8 mouse cellular contexts compared by ENCODE assay signal in genomic region chr1:167929729-167930341, GRCm38 (mm10).
DNase-seq lines count a peak whose midpoint lies in the region; ATAC-seq and TF ChIP-seq lines count a peak whose summit lies in the region.

No protein-coding gene starts in this region.

- TF ChIP-seq CTCF in liver, postnatal 0 days (IDR thresholded peaks at IDR 0.05; ENCODE audit: low read depth), result peak; percentile 19; the same call in 1 of the 2 replicates

- peak; percentile 18 to 27 for DNase-seq in urinary bladder, adult 18-20 months (ENCODE audit: low spot score in 2 of 2)
- DNase-seq in urinary bladder, postnatal 25 days (ENCODE audit: low spot score), result no peak
- DNase-seq in intestine, embryonic 14.5 days (ENCODE audit: low spot score), result peak; percentile 76
- no peak for DNase-seq in liver, postnatal 0 days
- DNase-seq in retina, postnatal 1 day, result peak; percentile 68
- DNase-seq in ovary, adult 18-20 months (ENCODE audit: low spot score), result no peak
- no peak for DNase-seq in right cerebral cortex, postnatal 14 days

- peaks cover 18% of the 10 kb centered on the region for H3K4me1 ChIP-seq in forebrain, embryonic 12.5 days
- no peaks in the 10 kb centered on the region for H3K4me1 ChIP-seq in intestine, embryonic 14.5 days (replicated peaks; ENCODE audit: control insufficient read depth, insufficient read depth, low read length)
- H3K4me1 ChIP-seq in liver, postnatal 0 days (ENCODE audit: insufficient read depth), result no peaks in the 10 kb centered on the region

- no peaks in the 10 kb centered on the region for H3K36me3 ChIP-seq in forebrain, embryonic 12.5 days (replicated peaks)
- H3K36me3 ChIP-seq in intestine, embryonic 14.5 days (ENCODE audit: control insufficient read depth, insufficient read depth, low read length), result no peaks in the 10 kb centered on the region
- H3K36me3 ChIP-seq in liver, postnatal 0 days (replicated peaks; ENCODE audit: insufficient read depth, low read length), result no peaks in the 10 kb centered on the region

- H3K27me3 ChIP-seq in forebrain, embryonic 12.5 days, result peaks cover 34% of the 10 kb centered on the region; the same call in 1 of the 2 replicates
- H3K27me3 ChIP-seq in intestine, embryonic 14.5 days (replicated peaks; ENCODE audit: control insufficient read depth, insufficient read depth, low read length), result 0 out of 2 replicates have a peak, but pooled peaks cover 7% of the 10 kb centered on the region
- no peaks in the 10 kb centered on the region for H3K27me3 ChIP-seq in liver, postnatal 0 days (ENCODE audit: insufficient read depth, low read length)

- under 1% methylated on average over 28 of the region's 28 CpGs for WGBS in forebrain, embryonic 12.5 days
- 2% methylated on average over 28 of the region's 28 CpGs for WGBS in intestine, embryonic 14.5 days
- WGBS in liver, postnatal 0 days (ENCODE audit: insufficient replicate concordance), result 4% methylated on average over 27 of the region's 28 CpGs

- ATAC-seq in forebrain, embryonic 12.5 days (ENCODE audit: low FRiP score), result peak; percentile 59
- ATAC-seq in intestine, embryonic 14.5 days (replicated peaks; ENCODE audit: low FRiP score, low TSS enrichment, low read depth), result peak; percentile 57
- ATAC-seq in liver, postnatal 0 days, result no peak

- no peaks in the 10 kb centered on the region for H3K9me3 ChIP-seq in forebrain, embryonic 12.5 days
- H3K9me3 ChIP-seq in intestine, embryonic 14.5 days (ENCODE audit: control insufficient read depth, low read length), result no peaks in the 10 kb centered on the region
- H3K9me3 ChIP-seq in liver, postnatal 0 days (ENCODE audit: low read length), result no peaks in the 10 kb centered on the region

- TF ChIP-seq EP300 in liver, postnatal 0 days (IDR thresholded peaks at IDR 0.05; ENCODE audit: low read depth), result no peak

- peak overlapping the region; percentile 65 for H3K4me2 ChIP-seq in forebrain, embryonic 12.5 days
- peak overlapping the region; percentile 88 for H3K4me2 ChIP-seq in intestine, embryonic 14.5 days (ENCODE audit: low read length)
- H3K4me2 ChIP-seq in liver, postnatal 0 days (ENCODE audit: low read depth, low read length), result peak overlapping the region; percentile 51

- H3K27ac ChIP-seq in forebrain, embryonic 12.5 days, result no peak overlapping the region
- H3K27ac ChIP-seq in intestine, embryonic 14.5 days (ENCODE audit: low read depth), result no peak overlapping the region
- no peak overlapping the region for H3K27ac ChIP-seq in liver, postnatal 0 days (ENCODE audit: low read depth)

- peak overlapping the region; percentile 27; the same call in 1 of the 2 replicates for H3K9ac ChIP-seq in forebrain, embryonic 12.5 days
- H3K9ac ChIP-seq in intestine, embryonic 14.5 days (ENCODE audit: low read length), result peak overlapping the region; percentile 34; the same call in 1 of the 2 replicates
- H3K9ac ChIP-seq in liver, postnatal 0 days (replicated peaks), result no peak overlapping the region

- H3K4me3 ChIP-seq in forebrain, embryonic 12.5 days (replicated peaks), result peak overlapping the region; percentile 34
- peak overlapping the region; percentile 36 for H3K4me3 ChIP-seq in intestine, embryonic 14.5 days (ENCODE audit: low read depth, low read length)
- H3K4me3 ChIP-seq in liver, postnatal 0 days (ENCODE audit: low read depth, low read length), result no peak overlapping the region

Comparison
In these comparisons a context has a peak if more than half of its experiments do, and no peak if none do; other contexts are left out.
1. DNase-seq: peak in urinary bladder, adult 18-20 months (2 of 2), intestine, embryonic 14.5 days (single experiment) and retina, postnatal 1 day (single experiment); none in urinary bladder, postnatal 25 days (single experiment), liver, postnatal 0 days (single experiment), ovary, adult 18-20 months (single experiment) and right cerebral cortex, postnatal 14 days (single experiment).
2. Peak in every context shown above with its lines, with median percentiles within 50 percentile points of each other: H3K4me2 ChIP-seq.